Mouse (Mus musculus) c-Kit-positive CD71-negative TER-119-negative erythroid progenitor cells, embryonic 14.5 days (primary cell): Measurements from ENCODE around the gene Crtap.

Source experiments
- DNase-seq: peaks from one replicate; pipeline ENCODE4 v3.0.0-alpha.2; 2013; ENCODE audit warnings: low read depth

Gene Crtap

DNA sequence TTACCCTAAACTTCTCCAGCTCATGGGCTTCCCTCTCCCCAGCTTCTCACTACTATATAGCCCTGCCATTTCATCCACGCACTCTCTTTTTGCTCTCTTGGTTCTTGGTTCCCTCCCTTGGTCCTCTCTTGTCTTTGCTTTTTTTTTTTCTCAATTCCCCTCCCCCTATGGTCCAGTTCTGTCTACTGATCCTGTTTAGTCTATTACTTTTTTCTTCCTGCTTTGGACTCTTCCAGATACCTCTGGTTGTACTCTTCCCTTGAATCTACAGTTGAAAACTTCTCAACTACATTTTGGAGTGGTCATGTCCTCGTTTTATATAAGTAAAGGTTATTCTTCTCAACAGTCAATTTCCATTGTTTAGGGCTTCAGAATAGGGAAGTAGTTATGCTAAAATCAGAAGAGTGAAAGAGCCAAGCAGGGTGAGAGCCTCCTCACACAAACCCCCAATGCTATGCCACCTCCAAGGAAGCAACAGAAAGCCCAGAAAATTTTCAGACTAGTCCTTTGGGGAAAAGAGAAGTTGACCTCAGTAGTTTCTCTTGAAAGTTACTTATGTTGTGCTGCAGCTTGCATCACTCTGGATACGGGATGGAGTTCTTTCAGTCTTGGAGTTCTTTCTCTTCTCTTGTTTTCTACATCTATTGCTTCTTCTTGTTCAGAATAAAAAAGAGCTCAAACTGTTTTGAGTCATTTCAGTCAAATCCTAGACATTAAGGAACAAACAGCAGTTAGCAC is 64.3 kb downstream of the Crtap start:
- DNase-seq: no peak
